Mouse (Mus musculus): ENCODE data around the gene Tubb4b. TPM values are rescaled to one million over a fixed set of nuclear protein-coding genes. Genes with fewer than 3 reads are reported as not detected.

Gene Tubb4b
- polyA plus RNA-seq, 1 experiment from 2014 or later: 319 TPM

DNA sequence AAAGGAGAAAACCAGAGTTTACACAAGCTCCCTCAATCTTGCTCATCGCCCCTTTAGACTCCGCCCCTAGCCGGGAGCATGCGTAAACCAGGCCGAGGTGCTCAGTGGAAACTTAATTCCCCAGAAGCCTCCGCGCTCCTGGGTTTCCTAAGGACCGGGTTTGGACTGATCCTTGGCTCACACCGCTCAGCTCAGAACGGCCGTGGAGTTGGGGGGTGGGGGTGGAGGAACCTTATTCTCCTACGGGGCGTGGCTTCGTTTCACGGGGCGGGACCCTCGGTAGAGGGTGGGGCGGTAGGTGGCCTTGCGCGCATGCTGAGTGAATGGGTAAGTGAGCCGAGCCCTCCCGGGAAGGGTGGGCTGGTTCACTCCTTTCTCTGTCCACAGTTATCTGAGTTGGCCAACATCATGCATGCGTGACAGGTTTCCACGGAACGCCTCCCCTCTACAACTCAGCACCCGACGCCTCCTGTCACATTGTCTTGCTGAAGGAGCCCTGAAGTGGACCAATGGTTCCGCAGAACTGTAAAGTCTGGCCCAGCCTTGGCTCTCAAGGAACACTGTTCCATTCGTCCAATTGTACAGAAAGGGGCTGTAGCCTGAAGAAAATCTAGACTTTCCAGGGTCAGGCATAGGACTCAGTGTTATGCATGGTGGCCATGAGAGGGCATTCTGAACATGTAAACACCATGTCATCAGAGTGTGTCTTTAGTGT, 16.4 kb upstream of the Tubb4b start:
- H3K4me1 ChIP-seq (ENCODE audit: control insufficient read depth, insufficient read depth, low read length): peaks cover 19% of the 10 kb centered on the region
- H3K4me2 ChIP-seq (ENCODE audit: low read length): peak overlapping the region; percentile 82
- peaks cover 15% of the 10 kb centered on the region for H3K36me3 ChIP-seq (ENCODE audit: control insufficient read depth, insufficient read depth, low read length)
- ATAC-seq (ENCODE audit: low FRiP score, low TSS enrichment) (peak; percentile 70), DNase-seq (peak; percentile 89)
- H3K4me3 ChIP-seq (replicated peaks; ENCODE audit: low read depth, low read length): peak overlapping the region; percentile 69
- H3K9me3 ChIP-seq (ENCODE audit: control insufficient read depth, low read length): no peaks in the 10 kb centered on the region
- peak overlapping the region; percentile 60 for H3K27ac ChIP-seq (replicated peaks; ENCODE audit: low read depth, low read length)
- no peaks in the 10 kb centered on the region for H3K27me3 ChIP-seq (ENCODE audit: control insufficient read depth, insufficient read depth, low read length)
- WGBS: 2% methylated on average over 29 of the region's 29 CpGs
- peak overlapping the region; percentile 81 for H3K9ac ChIP-seq (replicated peaks; ENCODE audit: low read length)

DNA sequence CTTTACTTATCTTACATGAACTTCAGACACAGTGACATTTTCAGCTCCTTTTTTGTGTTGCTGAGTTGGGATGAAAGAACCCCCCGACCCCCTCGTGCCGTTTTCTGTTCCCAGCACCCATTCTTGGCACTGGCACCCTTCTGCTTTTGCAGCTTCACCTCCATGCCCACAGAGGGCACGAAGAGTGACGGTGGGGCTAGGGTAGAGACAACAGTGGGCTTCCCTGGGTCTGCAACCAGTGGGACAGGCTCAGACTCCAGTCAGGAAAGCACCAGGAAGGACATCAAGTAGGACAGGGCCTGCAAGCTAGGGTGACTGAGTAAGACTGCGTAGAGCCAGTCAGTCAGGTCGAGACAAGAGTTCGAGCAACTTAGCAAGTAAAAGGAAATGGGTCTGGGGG, 15.8 kb upstream of the Tubb4b start:
- DNase-seq (no peak), ATAC-seq (ENCODE audit: low FRiP score, low TSS enrichment) (no peak)
- H3K4me3 ChIP-seq (replicated peaks; ENCODE audit: low read depth, low read length): peak overlapping the region; percentile 69; the same call in 1 of the 2 replicates
- H3K27me3 ChIP-seq (ENCODE audit: control insufficient read depth, insufficient read depth, low read length): no peaks in the 10 kb centered on the region
- H3K36me3 ChIP-seq (ENCODE audit: control insufficient read depth, insufficient read depth, low read length): peaks cover 10% of the 10 kb centered on the region; the same call in 1 of the 2 replicates
- H3K27ac ChIP-seq (replicated peaks; ENCODE audit: low read depth, low read length): no peak overlapping the region; the same call in 1 of the 2 replicates
- H3K9me3 ChIP-seq (ENCODE audit: control insufficient read depth, low read length): no peaks in the 10 kb centered on the region
- peak overlapping the region; percentile 82 for H3K4me2 ChIP-seq (ENCODE audit: low read length)
- peaks cover 19% of the 10 kb centered on the region for H3K4me1 ChIP-seq (ENCODE audit: control insufficient read depth, insufficient read depth, low read length)
- no peak overlapping the region for H3K9ac ChIP-seq (replicated peaks; ENCODE audit: low read length)
- WGBS: 54% methylated on average over 8 of the region's 8 CpGs

- Histone ChIP-seq H3K27ac (replicated peaks; ENCODE audit: low read depth, low read length) (no peak overlapping the region), H3K36me3 (ENCODE audit: control insufficient read depth, insufficient read depth, low read length) (peaks cover 6% of the 10 kb centered on the region; the same call in 1 of the 2 replicates), H3K9ac (replicated peaks; ENCODE audit: low read length) (no peak overlapping the region), H3K27me3 (ENCODE audit: control insufficient read depth, insufficient read depth, low read length) (no peaks in the 10 kb centered on the region), H3K4me1 (ENCODE audit: control insufficient read depth, insufficient read depth, low read length) (peaks cover 19% of the 10 kb centered on the region), H3K4me3 (replicated peaks; ENCODE audit: low read depth, low read length) (no peak overlapping the region), H3K4me2 (ENCODE audit: low read length) (no peak overlapping the region), H3K9me3 (ENCODE audit: control insufficient read depth, low read length) (no peaks in the 10 kb centered on the region)
- DNase-seq (no peak), ATAC-seq (ENCODE audit: low FRiP score, low TSS enrichment) (no peak)
- WGBS: 90% methylated on average over 3 of the region's 3 CpGs
Observed at GRCm38 (mm10) chr2:25239766-25240165, 15.3 kb upstream of the Tubb4b start.

DNA sequence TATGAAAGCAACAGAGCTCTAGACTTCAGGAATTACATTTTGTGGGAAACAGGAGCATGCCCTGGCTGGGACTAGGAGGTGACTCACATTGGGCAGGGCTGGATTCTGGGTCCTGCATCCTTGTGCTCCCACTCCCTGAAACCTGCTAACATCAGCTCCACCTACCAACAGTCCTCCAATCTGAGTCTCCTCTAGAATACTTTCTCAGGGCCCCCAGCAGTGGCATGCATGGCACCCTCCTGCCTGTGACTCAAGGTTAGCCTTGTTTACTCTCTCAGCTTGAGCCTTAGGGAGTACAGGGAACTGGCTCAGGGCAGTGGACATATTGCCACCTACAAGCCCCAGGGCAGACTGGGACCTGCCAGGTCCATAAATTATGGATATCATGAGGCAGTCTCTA, 13.6 kb upstream of the Tubb4b start:
- no peak for ATAC-seq (ENCODE audit: low FRiP score, low TSS enrichment)
- Histone ChIP-seq H3K9ac (replicated peaks; ENCODE audit: low read length) (no peak overlapping the region), H3K4me2 (ENCODE audit: low read length) (no peak overlapping the region), H3K4me1 (ENCODE audit: control insufficient read depth, insufficient read depth, low read length) (peaks cover 15% of the 10 kb centered on the region), H3K27me3 (ENCODE audit: control insufficient read depth, insufficient read depth, low read length) (no peaks in the 10 kb centered on the region), H3K4me3 (replicated peaks; ENCODE audit: low read depth, low read length) (no peak overlapping the region), H3K36me3 (ENCODE audit: control insufficient read depth, insufficient read depth, low read length) (no peaks in the 10 kb centered on the region), H3K27ac (replicated peaks; ENCODE audit: low read depth, low read length) (no peak overlapping the region), H3K9me3 (ENCODE audit: control insufficient read depth, low read length) (no peaks in the 10 kb centered on the region)
- no peak for DNase-seq

DNA sequence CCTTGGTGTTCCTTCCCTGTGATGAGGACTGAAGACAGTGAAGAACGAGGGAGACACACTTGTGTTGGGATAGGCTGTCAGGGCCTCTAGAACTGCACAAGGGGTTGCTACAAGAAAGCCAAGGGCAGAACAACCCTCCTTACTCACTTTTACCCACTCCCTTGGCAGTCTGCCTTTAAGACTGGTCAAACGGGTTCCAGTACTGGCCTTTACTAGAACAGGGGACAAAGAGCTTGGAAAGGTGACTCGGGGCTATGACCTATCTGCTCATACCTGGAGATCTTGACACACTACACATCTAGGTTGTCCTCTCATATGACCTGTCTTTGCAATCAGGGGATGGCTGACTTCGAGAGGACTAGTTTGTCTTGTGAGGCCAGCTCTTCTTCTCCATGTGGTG, 13.0 kb upstream of the Tubb4b start:
- 67% methylated on average over 4 of the region's 4 CpGs for WGBS
- DNase-seq: no peak
- Histone ChIP-seq H3K9ac (replicated peaks; ENCODE audit: low read length) (no peak overlapping the region), H3K27me3 (ENCODE audit: control insufficient read depth, insufficient read depth, low read length) (no peaks in the 10 kb centered on the region), H3K4me2 (ENCODE audit: low read length) (no peak overlapping the region), H3K4me1 (ENCODE audit: control insufficient read depth, insufficient read depth, low read length) (peaks cover 10% of the 10 kb centered on the region), H3K36me3 (ENCODE audit: control insufficient read depth, insufficient read depth, low read length) (no peaks in the 10 kb centered on the region), H3K4me3 (replicated peaks; ENCODE audit: low read depth, low read length) (no peak overlapping the region), H3K27ac (replicated peaks; ENCODE audit: low read depth, low read length) (no peak overlapping the region), H3K9me3 (ENCODE audit: control insufficient read depth, low read length) (no peaks in the 10 kb centered on the region)
- ATAC-seq (ENCODE audit: low FRiP score, low TSS enrichment): no peak

DNA sequence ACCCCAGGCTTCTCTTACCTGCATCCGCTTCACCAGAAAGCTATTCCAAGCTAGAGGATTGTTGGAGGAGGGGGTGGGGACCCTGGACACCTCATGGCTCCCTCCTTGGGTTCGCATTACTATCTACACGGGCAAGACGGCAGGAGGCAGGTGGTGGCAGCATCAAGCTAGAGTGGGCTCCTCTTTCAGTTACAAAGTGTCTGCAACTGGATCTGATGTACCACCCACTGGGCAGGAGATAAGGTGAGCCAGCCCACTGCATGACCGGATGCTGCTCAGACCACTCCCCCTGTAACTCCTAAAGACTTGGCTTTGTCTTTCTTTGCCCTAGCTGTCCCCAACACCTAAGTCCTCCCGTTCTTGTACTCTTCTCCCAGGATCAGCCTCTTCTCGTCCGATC, 12.1 kb upstream of the Tubb4b start, which contains the start of gene Rnf224:
Rnf224 (minus strand) TSS at position 174 of the 400 bp plus-strand sequence.
- Histone ChIP-seq H3K4me1 (ENCODE audit: control insufficient read depth, insufficient read depth, low read length) (peaks cover 7% of the 10 kb centered on the region), H3K4me3 (replicated peaks; ENCODE audit: low read depth, low read length) (no peak within 1 kb of the TSS), H3K27ac (replicated peaks; ENCODE audit: low read depth, low read length) (no peak within 1 kb of the TSS), H3K9me3 (ENCODE audit: control insufficient read depth, low read length) (no peaks in the 10 kb centered on the region), H3K36me3 (ENCODE audit: control insufficient read depth, insufficient read depth, low read length) (no peaks in the 10 kb centered on the region), H3K9ac (replicated peaks; ENCODE audit: low read length) (no peak within 1 kb of the TSS), H3K27me3 (ENCODE audit: control insufficient read depth, insufficient read depth, low read length) (no peaks in the 10 kb centered on the region), H3K4me2 (ENCODE audit: low read length) (no peak within 1 kb of the TSS)
- 38% methylated on average over 8 of the region's 8 CpGs for WGBS
- DNase-seq (no peak), ATAC-seq (ENCODE audit: low FRiP score, low TSS enrichment) (no peak)

- H3K36me3 ChIP-seq (ENCODE audit: control insufficient read depth, insufficient read depth, low read length): no peaks in the 10 kb centered on the region
- no peak overlapping the region for H3K4me3 ChIP-seq (replicated peaks; ENCODE audit: low read depth, low read length)
- no peak overlapping the region for H3K27ac ChIP-seq (replicated peaks; ENCODE audit: low read depth, low read length)
- no peak overlapping the region for H3K4me2 ChIP-seq (ENCODE audit: low read length)
- DNase-seq: no peak
- WGBS: 77% methylated on average over 5 of the region's 5 CpGs
- no peaks in the 10 kb centered on the region for H3K9me3 ChIP-seq (ENCODE audit: control insufficient read depth, low read length)
- no peaks in the 10 kb centered on the region for H3K4me1 ChIP-seq (ENCODE audit: control insufficient read depth, insufficient read depth, low read length)
- ATAC-seq (ENCODE audit: low FRiP score, low TSS enrichment): no peak
- H3K9ac ChIP-seq (replicated peaks; ENCODE audit: low read length): no peak overlapping the region
- no peaks in the 10 kb centered on the region for H3K27me3 ChIP-seq (ENCODE audit: control insufficient read depth, insufficient read depth, low read length)
Observed at GRCm38 (mm10) chr2:25234551-25235220, 10.2 kb upstream of the Tubb4b start.

GRCm38 (mm10) chr2:25234050-25234449, 9.5 kb upstream of the Tubb4b start, which contains the start of gene Slc34a3:
TSS of gene Slc34a3 (minus strand) at chr2:25234364.
- WGBS: 89% methylated on average over 3 of the region's 3 CpGs
- DNase-seq: no peak
- Histone ChIP-seq H3K4me3 (replicated peaks; ENCODE audit: low read depth, low read length) (no peak within 1 kb of the TSS), H3K4me1 (ENCODE audit: control insufficient read depth, insufficient read depth, low read length) (no peaks in the 10 kb centered on the region), H3K9ac (replicated peaks; ENCODE audit: low read length) (no peak within 1 kb of the TSS), H3K36me3 (ENCODE audit: control insufficient read depth, insufficient read depth, low read length) (no peaks in the 10 kb centered on the region), H3K9me3 (ENCODE audit: control insufficient read depth, low read length) (no peaks in the 10 kb centered on the region), H3K4me2 (ENCODE audit: low read length) (no peak within 1 kb of the TSS), H3K27me3 (ENCODE audit: control insufficient read depth, insufficient read depth, low read length) (no peaks in the 10 kb centered on the region), H3K27ac (replicated peaks; ENCODE audit: low read depth, low read length) (no peak within 1 kb of the TSS)
- no peak for ATAC-seq (ENCODE audit: low FRiP score, low TSS enrichment)

- ATAC-seq (ENCODE audit: low FRiP score, low TSS enrichment): no peak
- H3K27me3 ChIP-seq (ENCODE audit: control insufficient read depth, insufficient read depth, low read length): no peaks in the 10 kb centered on the region
- H3K4me3 ChIP-seq (replicated peaks; ENCODE audit: low read depth, low read length): no peak overlapping the region
- WGBS: 86% methylated on average over 4 of the region's 4 CpGs
- H3K9ac ChIP-seq (replicated peaks; ENCODE audit: low read length): no peak overlapping the region
- no peaks in the 10 kb centered on the region for H3K36me3 ChIP-seq (ENCODE audit: control insufficient read depth, insufficient read depth, low read length)
- H3K4me2 ChIP-seq (ENCODE audit: low read length): no peak overlapping the region
- no peaks in the 10 kb centered on the region for H3K4me1 ChIP-seq (ENCODE audit: control insufficient read depth, insufficient read depth, low read length)
- DNase-seq: no peak
- H3K27ac ChIP-seq (replicated peaks; ENCODE audit: low read depth, low read length): no peak overlapping the region
- H3K9me3 ChIP-seq (ENCODE audit: control insufficient read depth, low read length): no peaks in the 10 kb centered on the region
Observed at GRCm38 (mm10) chr2:25233421-25233820, 8.9 kb upstream of the Tubb4b start.
